ENCODE assay signal across 12 mouse cellular contexts in genomic region chr13:98027122-98027521, GRCm38 (mm10).
A peak's percentile ranks its signal among the peaks of the same experiment; 100 is the strongest.
DNase-seq lines count a peak whose midpoint lies in the region; ATAC-seq and TF ChIP-seq lines count a peak whose summit lies in the region.
"Had no signal": no experiment of that assay in that cellular context is flagged by ENCODE, and none has a peak within 500 bp of the region (broad histone marks: within the 10 kb centered on the region; RNA-seq: fewer than 3 reads in every experiment).

No protein-coding gene starts in this region.

- no peaks in the 10 kb centered on the region for H3K9me3 ChIP-seq in kidney, postnatal 0 days (replicated peaks; ENCODE audit: low read length)
- 0 out of 2 replicates have a peak, but pooled peaks cover 5% of the 10 kb centered on the region for H3K9me3 ChIP-seq in kidney, embryonic 14.5 days (ENCODE audit: control insufficient read depth, low read length)

- no peak for ATAC-seq in kidney, postnatal 0 days (replicated peaks; ENCODE audit: low FRiP score, low read depth)
- ATAC-seq in kidney, embryonic 14.5 days (ENCODE audit: low FRiP score, low TSS enrichment) = no peak

- H3K27me3 ChIP-seq in kidney, postnatal 0 days (ENCODE audit: insufficient read depth, low read length) = no peaks in the 10 kb centered on the region
- no peaks in the 10 kb centered on the region for H3K27me3 ChIP-seq in kidney, embryonic 14.5 days (ENCODE audit: control insufficient read depth, insufficient read depth, low read length)

- peak; percentile 55; the same call in 1 of the 2 replicates for TF ChIP-seq CTCF in kidney, postnatal 0 days (IDR thresholded peaks at IDR 0.05; ENCODE audit: low read depth)

- 0 out of 2 replicates have a peak, but pooled peaks cover 3% of the 10 kb centered on the region for H3K4me1 ChIP-seq in kidney, postnatal 0 days (replicated peaks; ENCODE audit: insufficient read depth, low read length)
- peaks cover 6% of the 10 kb centered on the region for H3K4me1 ChIP-seq in kidney, embryonic 14.5 days (ENCODE audit: control insufficient read depth, insufficient read depth, low read length)
- peaks cover 5% of the 10 kb centered on the region; the same call in 1 of the 2 replicates for H3K4me1 ChIP-seq in brown adipose tissue, adult 24 weeks (ENCODE audit: control insufficient read depth, insufficient read depth, insufficient read length, low read length)

- H3K36me3 ChIP-seq in kidney, postnatal 0 days (ENCODE audit: insufficient read depth, low read length) = no peaks in the 10 kb centered on the region
- no peaks in the 10 kb centered on the region for H3K36me3 ChIP-seq in kidney, embryonic 14.5 days (ENCODE audit: control insufficient read depth, insufficient read depth, low read length)

- peak overlapping the region; percentile 8; the same call in 1 of the 2 replicates for H3K27ac ChIP-seq in kidney, postnatal 0 days
- H3K27ac ChIP-seq in kidney, embryonic 14.5 days (ENCODE audit: low read depth, low read length) = no peak overlapping the region
- peak overlapping the region; percentile 78 for H3K27ac ChIP-seq in brown adipose tissue, adult 24 weeks (replicated peaks; ENCODE audit: low read depth, low read length)
- H3K27ac ChIP-seq: liver, embryonic 14.5 days had no signal

- 76% methylated on average over 5 of the region's 5 CpGs for WGBS in kidney, postnatal 0 days
- 78% methylated on average over 5 of the region's 5 CpGs for WGBS in kidney, embryonic 14.5 days

- DNase-seq in gastrocnemius, adult 18-20 months (ENCODE audit: low spot score) = peak; percentile 25
- DNase-seq in gastrocnemius, postnatal 25 days = no peak
- DNase-seq in kidney, postnatal 0 days (ENCODE audit: low spot score) = peak; percentile 66
- peak; percentile 44 for DNase-seq in lung, postnatal 25 days (ENCODE audit: low spot score)
- DNase-seq in left cerebral cortex, adult 8-10 months (ENCODE audit: low spot score in 2 of 2) = no peak
- no peak for DNase-seq in thymus, postnatal 0 days (ENCODE audit: low spot score)
- DNase-seq: right cerebral cortex, postnatal 25 days; thymus, adult 18-20 months had no signal

- no peak overlapping the region for H3K4me3 ChIP-seq in kidney, postnatal 0 days (replicated peaks; ENCODE audit: low read depth, low read length)
- no peak overlapping the region for H3K4me3 ChIP-seq in kidney, embryonic 14.5 days (ENCODE audit: low read length)
- H3K4me3 ChIP-seq in brown adipose tissue, adult 24 weeks (ENCODE audit: insufficient read depth, low read depth, low read length) = no peak overlapping the region
- H3K4me3 ChIP-seq: erythroblast, embryonic 14.5 days had no signal

- no peak overlapping the region for H3K4me2 ChIP-seq in kidney, postnatal 0 days (ENCODE audit: low read length)
- H3K4me2 ChIP-seq in kidney, embryonic 14.5 days (replicated peaks; ENCODE audit: low read depth, low read length) = no peak overlapping the region

- no peak overlapping the region for H3K9ac ChIP-seq in kidney, postnatal 0 days (ENCODE audit: low read depth, low read length)
- no peak overlapping the region for H3K9ac ChIP-seq in kidney, embryonic 14.5 days (ENCODE audit: low read depth, low read length)
- H3K9ac ChIP-seq: liver, embryonic 14.5 days had no signal

Comparison
In these comparisons a context has a peak if more than half of its experiments do, and no peak if none do; other contexts are left out.
1. DNase-seq: peak in gastrocnemius, adult 18-20 months (single experiment), kidney, postnatal 0 days (single experiment) and lung, postnatal 25 days (single experiment); none in gastrocnemius, postnatal 25 days (single experiment), left cerebral cortex, adult 8-10 months (0 of 2) and thymus, postnatal 0 days (single experiment).